Mouse (Mus musculus): ENCODE results near the gene Gm813.
"Not testable (repeated sequence)": the region's sequence is repeated elsewhere in the genome, so short reads cannot be mapped to it uniquely, and the experiment has no call there.

The Gm813 gene

DNA sequence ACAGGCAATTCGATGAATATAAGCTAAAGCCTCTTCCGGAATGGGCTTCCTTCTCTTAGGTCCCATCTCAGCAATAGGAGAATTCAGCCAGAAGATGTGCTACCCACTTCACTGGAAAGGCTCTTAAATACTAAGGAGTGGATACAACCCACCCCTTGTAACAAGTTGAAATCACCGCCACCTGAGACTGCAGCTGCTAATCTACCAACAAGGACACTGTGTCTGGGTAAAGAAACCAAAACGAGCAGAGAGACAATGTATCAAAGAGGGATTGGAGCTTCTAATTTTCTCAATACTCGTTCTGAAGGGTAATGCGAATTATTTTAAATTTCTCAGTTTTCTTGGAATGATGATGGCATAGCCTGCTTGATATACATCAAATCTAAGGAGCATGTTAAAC, at the start of gene Gm813:
Gene Gm813 (minus strand): TSS at position 101 of the 400 bp plus-strand sequence.
- DNase-seq (ENCODE audit: low spot score): no peak

DNA sequence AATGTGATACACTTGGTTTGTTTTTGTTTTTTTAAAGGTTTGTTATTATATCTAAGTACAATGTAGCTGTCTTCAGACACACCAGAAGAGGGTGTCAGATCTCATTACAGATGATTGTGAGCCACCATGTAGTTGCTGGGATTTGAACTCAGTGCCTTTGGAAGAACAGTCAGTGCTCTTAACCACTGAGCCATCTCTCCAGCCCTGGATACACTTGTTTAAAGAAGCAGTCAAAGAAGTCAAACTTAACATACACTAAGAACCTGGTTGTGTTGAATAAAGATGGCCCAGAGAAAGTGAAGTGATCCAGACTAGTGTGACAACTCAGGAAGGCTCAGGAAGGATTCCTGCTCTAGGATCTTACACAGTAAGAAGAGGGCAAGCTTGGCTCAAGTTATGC, 48.4 kb upstream of the Gm813 start:
- DNase-seq (ENCODE audit: low spot score): not testable (repeated sequence)

DNA sequence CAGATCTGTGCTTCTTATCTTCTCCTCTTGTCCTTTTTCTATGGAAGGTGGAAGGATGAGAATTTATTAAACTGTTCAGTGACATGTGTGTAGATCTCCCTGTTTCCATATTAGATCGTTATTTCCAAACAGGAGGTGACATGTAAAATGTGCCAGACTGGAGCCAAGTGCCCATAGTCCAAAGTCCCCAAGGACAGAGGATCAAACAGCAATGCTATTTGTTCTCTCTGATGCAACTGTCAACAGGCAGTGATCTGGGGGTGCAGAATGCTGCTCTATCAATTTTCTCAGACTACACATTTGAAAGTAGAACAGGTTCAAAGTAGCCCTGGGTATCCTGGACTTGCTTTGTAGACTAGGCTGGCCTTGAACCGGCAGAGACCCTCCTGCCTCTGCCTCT, 47.0 kb upstream of the Gm813 start:
- DNase-seq (ENCODE audit: low spot score): no peak

DNA sequence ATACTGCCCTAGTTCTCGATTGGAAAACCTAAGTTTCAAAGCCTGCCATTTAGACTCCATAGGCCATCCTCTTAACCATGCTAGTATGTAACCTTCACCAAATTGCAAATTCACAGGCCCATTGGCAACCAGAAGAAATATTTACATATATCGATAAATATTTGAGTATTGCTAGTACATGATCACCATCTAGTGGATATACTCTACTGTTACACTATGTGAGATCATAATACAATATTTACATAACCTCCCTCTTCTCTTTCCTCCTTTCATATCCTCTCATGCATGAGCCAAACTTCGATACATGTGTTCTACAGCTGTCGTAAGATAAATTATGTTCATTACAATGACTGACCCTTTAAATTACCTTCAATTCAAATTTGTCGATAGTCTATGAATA, 46.2 kb upstream of the Gm813 start:
- no peak for DNase-seq (ENCODE audit: low spot score)

DNA sequence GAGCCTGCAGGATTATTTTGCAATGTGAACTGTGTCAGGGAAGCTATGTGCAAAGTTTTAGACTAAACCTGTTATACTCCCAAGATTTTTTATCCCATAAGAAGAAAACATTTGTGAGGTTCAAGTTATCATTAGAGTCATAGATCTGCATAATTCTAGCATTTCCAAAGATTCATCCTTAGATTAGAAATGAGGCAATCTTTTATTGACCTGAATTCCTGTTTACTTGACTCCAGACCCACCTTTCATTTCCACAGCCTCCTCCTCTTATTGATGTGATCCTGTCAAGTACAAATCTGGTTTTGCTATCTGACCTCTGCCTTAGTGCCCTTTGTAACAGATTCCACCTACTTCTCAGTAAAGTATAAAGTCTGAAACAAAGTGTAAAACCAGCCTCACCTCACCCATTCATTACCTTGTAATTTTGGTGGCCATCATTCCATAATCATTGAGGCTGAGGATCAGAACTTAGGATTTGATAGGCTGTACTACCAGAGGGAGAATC, 45.6 kb upstream of the Gm813 start:
- DNase-seq (ENCODE audit: low spot score): no peak

DNA sequence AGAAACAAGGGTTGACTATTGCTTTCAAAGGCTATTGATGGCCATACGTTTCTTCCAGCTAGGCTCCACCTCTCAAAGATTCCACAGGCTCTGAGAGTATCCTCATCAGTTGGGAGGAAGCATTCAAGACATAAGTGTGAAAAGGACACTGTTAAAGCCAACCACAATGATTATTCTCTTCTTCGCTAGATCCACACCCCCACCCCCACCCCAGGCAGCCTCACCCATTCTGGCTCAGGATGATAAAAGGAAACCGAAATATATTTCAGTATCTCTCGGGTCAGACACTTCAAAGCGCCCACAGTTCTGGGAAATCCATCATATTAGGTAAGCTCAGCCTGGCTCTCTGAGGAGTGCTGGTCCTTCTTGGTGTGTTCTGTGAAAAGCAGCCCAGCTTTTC, 45.0 kb upstream of the Gm813 start:
- DNase-seq (ENCODE audit: low spot score): no peak

DNA sequence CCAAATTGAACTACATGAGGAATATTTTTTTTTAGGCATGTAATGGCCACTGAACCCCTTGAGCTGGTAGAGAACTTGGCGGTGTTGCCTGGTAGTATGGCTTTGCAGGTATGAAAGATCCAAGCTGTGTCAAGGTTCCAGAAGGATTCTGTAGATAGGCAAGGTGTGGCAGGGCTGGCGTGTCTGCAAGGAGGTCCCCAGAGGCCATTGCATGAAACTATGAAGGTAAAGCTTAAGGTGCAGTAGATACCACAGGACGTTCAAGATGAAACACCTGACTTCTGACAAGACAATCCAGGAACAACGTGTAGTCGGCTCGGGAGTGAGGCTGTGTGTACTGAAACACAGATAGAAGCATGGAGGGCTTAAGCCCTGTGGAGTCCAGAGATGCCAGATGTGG, 41.9 kb upstream of the Gm813 start:
- no peak for DNase-seq (ENCODE audit: low spot score)

DNA sequence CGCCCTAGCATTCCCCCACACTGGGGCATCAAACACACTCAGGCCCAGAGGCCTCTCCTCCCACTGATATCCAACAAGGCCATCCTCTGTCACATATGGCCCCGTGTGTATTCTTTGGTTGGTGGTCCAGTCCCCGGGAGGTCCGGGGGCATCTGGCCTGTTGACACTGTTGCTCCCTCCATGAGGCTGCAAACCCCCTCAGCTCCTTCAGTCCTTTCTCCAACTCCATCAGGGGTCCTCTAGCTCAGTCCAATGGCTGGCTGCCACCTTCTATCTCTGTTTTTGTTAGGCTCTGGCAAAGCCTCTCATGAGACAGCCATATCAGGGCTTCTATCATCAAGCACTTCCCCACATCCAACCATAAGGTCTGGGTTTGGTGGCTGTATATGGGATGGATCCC, 39.7 kb upstream of the Gm813 start:
- no peak for DNase-seq (ENCODE audit: low spot score)

DNA sequence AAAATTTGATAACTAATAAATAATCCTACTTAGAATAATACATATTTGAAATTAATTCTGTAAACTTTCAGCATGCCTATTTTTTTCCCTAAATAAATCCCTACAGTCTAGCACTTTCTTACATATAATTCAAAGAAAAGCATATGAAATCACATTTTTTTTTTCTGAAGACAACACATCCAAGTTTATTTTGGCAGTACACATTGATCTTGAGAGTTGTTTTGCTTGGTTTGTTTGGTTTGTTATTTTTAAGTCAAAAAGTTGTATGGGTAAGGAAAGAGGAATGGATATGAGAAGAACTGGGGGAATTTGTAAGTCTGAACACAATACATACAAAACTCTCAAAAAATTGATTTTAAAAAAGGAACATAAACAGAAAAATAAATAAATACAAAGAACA, 39.0 kb upstream of the Gm813 start:
- DNase-seq (ENCODE audit: low spot score): no peak

DNA sequence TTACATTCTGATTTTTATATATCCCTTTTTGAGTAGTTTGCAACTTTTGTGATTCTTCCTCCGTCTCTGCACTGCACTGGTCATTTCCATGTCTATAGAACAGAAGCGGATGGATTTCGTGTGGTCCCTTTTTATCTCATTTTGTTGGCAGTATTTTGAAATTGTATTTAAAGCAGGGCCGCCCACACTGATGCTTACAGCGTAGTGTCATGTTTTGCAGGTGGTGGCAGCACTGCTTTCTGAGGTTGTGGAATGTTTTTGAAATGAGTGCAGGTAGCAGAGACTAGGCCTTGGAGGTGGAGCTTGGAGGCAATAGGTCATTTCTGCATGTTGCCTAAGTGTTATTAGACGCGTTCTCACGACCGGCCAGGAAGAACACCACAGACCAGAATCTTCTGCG, 33.2 kb upstream of the Gm813 start:
- DNase-seq (ENCODE audit: low spot score): no peak

DNA sequence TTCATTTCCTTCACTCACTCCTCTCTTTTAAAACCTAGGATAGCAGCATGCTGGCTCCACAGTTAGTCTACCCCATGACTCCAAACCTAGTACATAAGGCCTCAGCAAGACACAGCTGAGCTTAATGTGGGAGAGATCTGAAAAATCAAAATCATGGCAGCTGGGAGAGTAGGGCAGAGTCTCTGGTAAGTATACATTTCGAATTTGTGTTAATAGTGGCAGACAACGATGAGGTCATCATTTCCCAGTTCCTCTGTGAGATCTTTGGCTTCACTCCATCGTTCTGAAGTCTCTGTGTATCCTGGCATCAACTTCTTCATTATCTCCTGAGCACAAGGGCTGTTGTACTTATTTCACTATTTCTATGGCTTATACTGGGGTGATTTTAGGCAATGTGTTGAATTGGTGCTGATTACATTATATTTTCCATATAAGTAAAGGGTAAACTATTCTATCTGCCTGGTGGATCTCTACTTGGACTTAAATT, 22.0 kb upstream of the Gm813 start, which contains the start of gene E330017A01Rik:
Gene E330017A01Rik (minus strand): TSS at position 51 of the 487 bp plus-strand sequence.
- no peak for DNase-seq (ENCODE audit: low spot score)

DNA sequence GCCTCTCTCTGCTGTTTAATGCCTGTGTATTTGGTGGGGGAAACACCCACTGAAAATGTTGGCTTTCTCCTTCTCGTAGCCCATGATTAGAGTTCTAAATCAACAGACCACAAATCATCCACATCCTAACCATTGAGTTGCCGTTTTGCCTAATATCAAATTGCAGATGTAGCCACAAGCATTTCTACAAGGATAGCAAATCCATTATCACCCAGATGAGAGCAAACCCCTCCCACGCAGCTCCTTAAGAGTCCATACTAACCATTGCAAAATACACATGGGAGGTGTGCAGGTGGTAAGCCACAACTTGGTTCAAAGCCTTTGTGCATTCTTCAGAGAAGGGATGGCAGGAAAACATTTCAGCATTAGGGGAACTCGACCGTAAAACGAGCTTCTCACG, 21.2 kb upstream of the Gm813 start:
- no peak for DNase-seq (ENCODE audit: low spot score)

DNA sequence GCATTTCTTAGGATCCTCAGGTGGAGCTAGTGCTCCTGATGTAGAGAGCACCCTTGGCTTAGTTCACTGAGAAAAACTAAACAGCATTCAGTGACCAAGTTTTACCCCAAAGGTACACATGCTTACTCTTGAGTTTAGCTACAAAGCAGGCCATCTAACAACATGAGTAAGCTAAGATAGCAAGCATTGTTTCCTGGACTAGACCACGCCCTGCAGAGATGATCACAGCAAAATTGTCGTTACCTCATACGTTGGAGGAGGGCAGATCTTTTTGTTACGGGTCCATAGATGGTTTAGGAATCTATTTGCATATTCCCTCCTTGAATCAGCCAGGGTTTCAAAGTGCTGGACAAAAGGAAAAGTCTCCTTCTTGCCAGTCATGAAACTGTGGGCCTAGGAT, 20.7 kb upstream of the Gm813 start:
- DNase-seq (ENCODE audit: low spot score): no peak

DNA sequence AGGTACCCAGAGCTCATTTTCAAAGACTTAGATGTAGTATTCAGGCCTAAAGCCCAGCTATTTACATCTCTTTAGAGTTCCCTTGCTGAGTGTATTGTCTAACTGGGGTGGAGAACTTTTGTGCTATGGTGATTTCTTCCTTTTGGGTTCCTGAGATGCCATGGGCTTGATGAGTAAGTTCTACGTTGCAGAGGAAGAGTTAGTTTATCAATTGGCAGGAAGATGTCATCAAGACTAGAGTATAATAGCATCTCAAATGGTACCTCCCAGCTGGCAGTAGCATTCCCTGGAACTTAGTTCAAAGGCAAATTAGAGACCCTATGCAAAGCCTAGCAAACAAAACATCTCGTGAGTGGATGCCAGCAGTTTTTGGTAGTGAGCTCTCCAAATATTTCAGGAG, 19.1 kb upstream of the Gm813 start:
- DNase-seq (ENCODE audit: low spot score): no peak

DNA sequence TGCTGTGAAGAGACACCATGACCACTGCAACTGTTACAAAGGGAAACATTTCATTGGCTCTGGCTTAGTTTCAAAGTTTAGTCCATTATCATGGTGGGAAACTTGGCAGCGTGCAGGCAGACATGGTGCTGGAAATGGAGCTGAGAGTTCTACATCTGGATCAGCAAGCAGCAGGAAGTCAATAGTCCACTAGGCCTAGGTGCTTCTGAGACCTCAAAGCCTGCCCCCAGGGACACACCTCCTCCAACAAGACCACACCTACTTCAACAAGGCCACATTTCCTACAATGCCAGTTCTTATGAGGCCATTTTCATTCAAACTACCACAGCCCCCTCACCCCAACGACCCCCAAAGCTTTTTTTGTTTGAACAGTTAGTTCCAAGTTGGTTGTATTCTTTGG, 13.0 kb upstream of the Gm813 start:
- no peak for DNase-seq (ENCODE audit: low spot score)

DNA sequence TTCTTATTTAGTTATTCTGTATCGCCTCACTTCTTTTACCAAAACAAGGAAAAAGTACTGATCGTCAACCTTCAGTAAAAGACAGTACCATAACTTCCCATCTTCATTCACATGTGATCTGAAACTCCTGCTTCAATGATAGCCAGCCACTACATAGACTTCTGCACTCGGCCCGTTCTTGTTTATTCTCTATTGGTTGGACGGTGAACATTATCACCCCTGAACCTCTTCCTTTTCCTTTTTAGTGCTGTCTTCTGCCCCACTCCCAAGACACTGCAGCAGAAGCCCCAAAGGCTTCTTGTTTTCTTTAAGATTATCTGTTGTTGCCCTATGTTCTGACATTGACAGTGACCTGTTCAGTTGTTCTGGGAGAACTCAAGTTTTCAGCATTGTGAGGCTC, 12.2 kb upstream of the Gm813 start:
- no peak for DNase-seq (ENCODE audit: low spot score)

DNA sequence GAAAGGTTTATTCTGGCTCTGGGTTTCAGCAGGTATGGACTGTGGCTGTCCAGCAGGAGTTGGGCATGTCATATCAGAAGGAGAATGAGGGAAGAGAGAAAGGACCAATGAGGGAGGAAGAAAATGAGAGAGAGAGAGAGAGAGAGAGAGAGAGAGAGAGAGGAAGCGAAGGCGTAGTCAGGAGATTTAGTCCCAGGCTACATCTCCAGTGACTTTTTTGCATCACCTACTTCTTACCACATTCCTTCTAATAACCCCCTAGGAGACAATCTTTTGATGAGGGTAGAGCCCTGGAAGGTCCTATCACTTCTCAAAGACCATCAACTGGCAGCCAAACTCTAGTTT, 11.5 kb upstream of the Gm813 start:
- no peak for DNase-seq (ENCODE audit: low spot score)

DNA sequence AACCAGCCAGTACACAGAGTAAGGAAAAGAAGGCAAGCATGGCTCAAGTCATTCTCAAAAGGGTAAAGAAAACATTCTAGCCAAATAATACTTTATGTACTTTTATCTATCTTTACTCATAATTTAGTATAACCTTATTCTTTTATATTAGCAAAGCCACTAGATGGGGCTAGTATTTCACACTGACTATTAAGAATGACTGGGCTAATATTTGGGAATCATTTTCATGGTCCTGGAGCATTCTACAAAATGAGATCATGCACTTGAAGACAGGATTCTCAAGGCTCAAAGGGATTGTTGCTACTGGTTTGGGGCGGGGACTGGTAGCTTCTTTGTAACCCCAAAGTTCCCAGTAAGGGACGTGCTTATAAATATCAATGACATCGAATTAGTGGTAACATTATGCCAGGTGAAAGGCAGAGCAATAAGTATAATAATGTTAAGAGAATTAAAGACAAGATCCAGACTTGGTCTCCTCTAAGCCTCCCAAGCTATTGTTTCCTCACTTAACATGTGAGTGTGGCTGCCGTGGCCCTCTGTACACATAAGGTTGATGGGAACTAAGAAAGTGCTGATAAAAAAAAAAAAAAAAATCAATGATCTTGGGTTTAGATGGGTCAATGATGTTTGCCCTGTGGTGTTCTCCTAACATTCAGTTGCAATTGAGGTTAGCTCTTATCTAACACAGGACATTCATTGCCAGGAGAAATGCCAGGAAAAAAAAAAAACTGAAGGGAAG, 11.0 kb upstream of the Gm813 start:
- DNase-seq (ENCODE audit: low spot score): no peak

DNA sequence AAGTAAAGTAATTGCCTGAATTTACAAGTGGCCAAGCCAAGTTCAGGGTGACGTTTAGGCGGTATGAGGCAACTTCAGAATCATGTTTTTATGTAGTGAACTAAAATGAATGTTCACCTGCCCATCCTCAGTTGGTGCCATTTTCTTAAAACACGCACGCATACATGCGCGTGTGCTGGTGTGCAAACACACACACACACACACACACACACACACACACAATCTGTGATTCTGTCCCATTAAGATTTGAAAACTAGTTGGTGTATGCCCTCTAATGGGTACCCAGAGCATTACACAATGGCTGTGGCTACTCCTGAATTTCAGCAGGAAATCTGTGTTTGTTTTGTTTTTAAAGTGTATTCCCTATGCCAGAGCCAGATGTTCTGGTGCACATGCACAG, 7.2 kb upstream of the Gm813 start:
- no peak for DNase-seq (ENCODE audit: low spot score)

DNA sequence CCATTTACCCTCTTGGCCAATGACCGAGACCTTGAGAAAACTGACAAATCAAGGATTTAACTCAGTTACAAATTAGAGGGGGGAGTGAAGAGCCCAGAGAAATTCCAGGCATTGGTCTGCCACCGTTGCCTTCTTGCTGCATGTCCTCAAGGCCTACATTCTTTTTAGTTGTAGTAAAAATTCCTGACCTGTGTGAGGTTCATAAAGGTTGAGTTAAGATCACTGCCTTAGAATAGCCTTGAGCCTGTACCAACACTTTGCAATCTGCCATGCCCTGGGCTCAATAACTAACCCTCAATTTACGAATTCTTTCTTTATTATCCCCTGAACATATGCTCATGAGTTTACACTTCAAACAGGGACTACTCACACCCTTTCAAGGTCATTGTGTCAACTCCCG, 6.3 kb upstream of the Gm813 start:
- no peak for DNase-seq (ENCODE audit: low spot score)

DNA sequence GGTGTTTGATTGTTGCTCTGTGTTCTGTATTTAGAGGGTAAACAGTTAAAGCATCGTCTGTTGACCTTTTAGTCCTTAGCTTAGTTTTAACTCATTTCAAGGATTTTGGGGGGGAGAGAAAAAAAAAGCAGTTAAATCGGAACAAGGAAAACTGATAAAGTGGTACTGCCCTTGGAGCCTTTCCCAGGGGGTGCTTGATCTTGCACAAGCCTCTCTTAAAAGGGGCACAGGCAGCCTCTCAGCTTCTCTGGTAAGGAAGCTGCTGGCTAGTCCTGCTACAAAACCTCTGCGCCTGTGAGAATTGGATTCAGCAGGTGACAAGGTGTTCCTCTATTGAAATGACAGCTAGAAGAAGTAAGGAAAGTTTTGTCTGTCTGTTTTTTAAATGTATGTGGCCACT, 5.6 kb upstream of the Gm813 start:
- peak; percentile 9 for DNase-seq (ENCODE audit: low spot score)

DNA sequence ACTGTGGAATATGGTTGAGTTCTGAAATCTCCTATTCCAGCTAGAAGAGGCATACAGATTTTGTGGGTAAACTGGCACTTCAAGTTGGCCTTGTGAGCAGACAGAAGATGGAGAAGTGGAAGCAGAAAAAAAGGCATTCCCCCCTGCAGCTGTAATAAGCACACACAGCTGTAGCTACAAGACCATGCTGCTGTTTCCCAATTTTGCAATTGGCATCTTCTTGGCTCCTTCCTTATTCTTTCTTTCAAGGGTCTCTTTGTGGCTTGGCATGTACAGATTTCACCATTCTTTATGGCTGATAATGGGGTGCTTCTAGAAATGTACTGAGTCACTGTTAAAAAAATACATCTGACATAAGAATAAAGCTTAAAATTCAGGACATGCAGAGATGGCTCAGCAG, 568 bp upstream of the Gm813 start:
- DNase-seq (ENCODE audit: low spot score): no peak

DNA sequence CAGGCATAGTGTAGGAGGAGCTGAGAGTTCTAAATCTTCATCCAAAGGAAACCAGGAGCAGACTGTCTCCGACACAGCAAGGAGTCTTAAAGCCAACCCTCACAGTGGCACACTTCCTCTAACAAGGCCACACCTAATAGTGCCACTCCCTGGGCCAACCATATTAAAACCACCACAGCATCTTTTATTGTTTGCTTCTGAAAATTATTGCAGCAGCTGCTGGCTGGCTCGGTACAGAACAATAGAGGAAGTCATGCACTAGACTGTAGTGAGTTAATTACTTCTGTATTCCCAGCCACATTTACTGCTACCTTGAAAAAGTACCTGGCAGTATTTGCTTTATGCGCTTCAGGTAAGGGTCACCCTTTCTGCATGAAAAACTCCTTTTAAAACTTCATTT, 3.8 kb downstream of the Gm813 start:
- DNase-seq (ENCODE audit: low spot score): no peak

DNA sequence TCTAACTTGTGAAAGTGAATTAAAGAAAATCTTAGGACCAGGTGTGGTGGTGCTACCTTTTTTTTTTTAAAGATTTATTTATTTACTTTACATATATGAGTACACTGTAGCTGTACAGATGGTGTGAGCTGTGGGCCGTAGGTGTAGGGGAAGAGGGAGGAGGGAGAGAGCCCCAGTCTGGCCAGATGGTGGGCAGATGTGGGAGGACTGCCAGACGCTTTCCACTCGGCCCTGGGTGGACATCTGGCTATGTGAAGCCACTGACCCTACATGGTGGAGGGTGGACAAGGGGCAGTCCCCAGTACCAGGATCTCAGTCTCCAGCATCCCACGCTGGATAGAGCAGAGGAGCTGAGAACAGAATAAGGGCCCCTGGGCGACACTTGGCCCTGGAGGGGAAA, 9.7 kb downstream of the Gm813 start:
- no peak for DNase-seq (ENCODE audit: low spot score)

Data from ovary, adult 18-20 months (tissue).